Mouse (Mus musculus): Measurements from ENCODE around the gene Nrg4.
A peak's percentile ranks its signal among the peaks of the same experiment; 100 is the strongest.

Nrg4 gene

DNA sequence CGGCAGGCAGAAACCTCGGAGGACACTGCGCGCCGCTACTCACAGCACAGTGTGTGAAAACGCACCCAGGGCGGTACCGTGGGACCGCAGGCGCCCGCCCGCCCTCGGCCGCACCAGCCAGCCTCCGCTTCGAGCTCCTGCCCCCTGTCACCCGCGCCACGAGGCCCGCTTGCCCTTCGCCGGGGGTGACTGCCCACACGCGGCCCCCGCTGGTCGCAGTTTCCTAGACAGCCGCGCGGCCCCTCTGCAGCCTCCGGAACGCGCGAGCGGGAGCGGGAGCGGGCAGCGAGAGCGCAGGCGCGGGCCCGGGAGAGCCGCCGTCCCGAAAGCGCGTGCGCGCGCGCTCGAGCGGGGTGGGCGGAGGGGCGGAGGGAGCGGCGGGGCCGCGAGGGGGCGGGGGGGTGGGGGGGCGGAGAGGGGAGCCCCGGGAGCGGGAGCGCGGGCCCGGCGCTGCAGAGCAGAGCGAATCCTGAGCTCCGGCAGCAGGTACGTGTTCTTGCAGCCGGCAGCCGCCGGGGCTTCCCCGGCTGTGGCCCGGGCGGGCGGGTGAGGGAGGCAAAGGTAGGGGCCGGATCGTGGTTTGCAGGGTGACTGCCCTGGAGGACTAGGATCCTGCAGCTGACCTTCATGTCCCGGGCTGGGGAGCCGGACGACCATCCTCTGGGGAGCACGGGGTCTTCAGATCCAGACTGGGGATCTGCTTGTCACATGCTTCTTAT lies at the start of gene Nrg4, which contains the start of gene Tmem266:
TSS of gene Nrg4 (minus strand) at position 330 of the 719 bp plus-strand sequence.
TSS of gene Tmem266 (plus strand) at position 399 of the 719 bp plus-strand sequence.
- peak; percentile 49 to 62 for DNase-seq (ENCODE audit: low spot score in 2 of 2)

GRCm38 (mm10) chr9:55371908-55372307 lies 45.3 kb upstream of the Nrg4 start:
- DNase-seq (ENCODE audit: low spot score in 2 of 2) = no peak

- DNase-seq (ENCODE audit: low spot score in 2 of 2) = no peak
Measured at GRCm38 (mm10) chr9:55368011-55368410, 41.4 kb upstream of the Nrg4 start.

DNA sequence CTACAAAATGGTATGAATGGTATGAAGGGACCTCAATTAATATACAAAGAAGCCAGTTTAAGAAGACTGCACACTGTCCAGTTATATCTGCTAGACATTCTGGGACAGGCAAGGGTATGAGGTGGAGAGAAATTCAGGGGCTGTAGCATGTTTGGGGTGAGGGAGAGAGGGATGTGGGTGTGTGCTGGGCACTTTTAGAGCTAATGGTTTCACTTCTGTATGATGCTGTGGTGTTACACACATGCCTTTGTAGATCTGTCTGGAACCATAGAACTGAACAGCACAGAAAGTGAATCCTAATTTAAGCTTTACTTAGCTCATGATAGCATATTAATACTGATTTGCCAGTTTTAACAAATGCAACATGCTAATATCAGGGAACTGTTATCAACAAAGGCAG lies 37.1 kb upstream of the Nrg4 start:
- DNase-seq (ENCODE audit: low spot score in 2 of 2) = no peak

DNA sequence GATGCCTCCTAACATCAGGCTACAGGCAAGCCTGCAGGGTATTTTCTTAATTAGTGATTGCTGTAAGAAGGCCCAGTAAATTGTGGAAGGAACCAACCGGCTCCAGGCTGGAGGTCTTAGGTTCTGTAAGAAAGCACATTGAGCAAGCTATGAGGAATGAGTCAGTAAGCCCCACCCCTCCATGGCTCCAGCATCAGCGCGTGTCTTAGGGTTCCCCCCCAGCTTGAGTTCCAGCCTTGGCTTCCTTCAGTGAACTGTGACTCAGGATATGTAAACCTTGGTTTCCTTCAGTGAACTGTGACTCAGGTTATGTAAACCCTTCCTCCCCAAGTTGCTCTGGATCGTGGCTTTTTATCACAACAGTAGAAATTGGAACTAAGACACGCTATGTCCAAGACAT lies 35.3 kb upstream of the Nrg4 start:
- no peak for DNase-seq (ENCODE audit: low spot score in 2 of 2)

DNA sequence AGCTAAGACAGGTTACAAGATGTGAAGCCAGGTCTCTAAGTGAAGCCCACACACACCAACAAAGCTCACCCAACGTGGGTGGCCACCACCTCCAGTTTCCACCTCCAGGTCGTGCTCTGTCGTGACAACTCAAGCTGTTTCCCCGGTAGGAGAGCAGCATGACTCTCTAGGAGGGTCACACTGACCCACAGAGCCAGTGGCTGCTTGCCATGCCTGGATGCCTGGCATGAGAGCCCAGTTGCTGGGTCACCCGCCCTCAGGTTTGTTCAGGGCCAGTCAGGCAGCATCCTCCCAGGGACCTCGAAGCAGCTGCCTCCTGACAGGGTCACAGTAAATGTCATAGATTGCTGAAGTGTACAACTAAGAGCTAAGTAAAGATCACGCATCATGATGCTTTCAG lies 34.2 kb upstream of the Nrg4 start:
- no peak for DNase-seq (ENCODE audit: low spot score in 2 of 2)

- no peak for DNase-seq (ENCODE audit: low spot score in 2 of 2)
Measured at GRCm38 (mm10) chr9:55360372-55360771, 33.7 kb upstream of the Nrg4 start.

DNA sequence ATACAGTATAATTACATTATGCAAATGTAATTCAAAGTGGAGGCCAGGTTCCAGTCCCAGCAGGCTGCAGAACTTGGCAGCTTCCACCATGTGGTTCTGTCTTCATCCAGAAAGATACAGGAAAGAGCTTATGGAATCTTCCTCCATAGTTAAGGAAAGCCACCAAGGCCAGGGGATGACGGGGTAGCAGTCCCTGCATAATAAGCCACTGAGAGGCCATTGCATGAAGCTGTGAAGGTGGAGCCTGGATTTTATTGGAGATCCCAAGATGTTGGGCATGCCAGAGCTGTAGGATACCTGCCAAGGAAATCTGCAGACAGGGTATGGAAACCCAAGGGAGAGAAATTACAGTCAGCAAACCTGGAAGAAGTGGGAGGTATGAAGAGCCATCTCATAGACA lies 30.5 kb upstream of the Nrg4 start:
- no peak for DNase-seq (ENCODE audit: low spot score in 2 of 2)

GRCm38 (mm10) chr9:55355270-55355834 lies 28.7 kb upstream of the Nrg4 start:
- DNase-seq (ENCODE audit: low spot score in 2 of 2) = no peak

DNA sequence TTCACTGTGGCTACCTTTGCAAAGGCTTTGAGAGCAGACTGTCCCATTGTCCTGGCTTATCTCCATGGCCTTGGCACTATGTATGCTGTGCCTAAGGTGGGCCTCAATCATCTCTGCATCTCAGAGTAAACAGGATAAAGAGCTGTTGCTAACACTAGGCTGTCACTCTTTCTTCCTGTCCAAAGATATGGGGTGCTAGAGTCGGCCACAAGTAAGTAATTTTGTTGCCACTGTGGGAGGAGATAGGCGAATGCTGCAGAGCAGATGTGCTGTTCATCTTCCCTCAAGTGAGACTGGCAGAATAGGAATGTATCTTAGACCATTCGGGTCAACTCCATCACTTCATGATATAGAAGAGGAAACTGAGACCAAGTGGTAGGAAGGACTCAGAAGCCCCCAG lies 28.0 kb upstream of the Nrg4 start:
- DNase-seq (ENCODE audit: low spot score in 2 of 2) = no peak

GRCm38 (mm10) chr9:55348664-55349063 lies 22.0 kb upstream of the Nrg4 start:
- DNase-seq (ENCODE audit: low spot score in 2 of 2) = no peak

DNA sequence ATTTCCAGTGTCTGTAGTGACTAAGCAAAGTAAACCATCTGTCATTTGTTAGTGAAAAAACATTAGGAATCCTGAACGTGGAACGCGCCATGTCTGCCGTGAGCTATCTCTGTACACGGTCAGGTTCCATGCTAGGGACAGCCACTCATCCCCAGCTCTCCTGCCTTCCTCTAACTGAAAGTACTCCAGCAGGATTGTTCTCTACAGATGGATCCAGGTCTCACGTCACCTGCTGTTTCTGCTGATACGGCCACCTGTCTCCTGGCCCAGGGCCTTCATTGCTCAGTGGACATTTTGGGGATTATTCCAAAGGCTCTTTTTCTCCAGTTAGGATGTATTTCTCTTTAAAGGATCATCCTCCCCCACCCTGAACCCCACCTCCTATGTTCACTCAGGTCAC lies 18.7 kb upstream of the Nrg4 start:
- no peak for DNase-seq (ENCODE audit: low spot score in 2 of 2)

GRCm38 (mm10) chr9:55344165-55344564 lies 17.5 kb upstream of the Nrg4 start:
- no peak for DNase-seq (ENCODE audit: low spot score in 2 of 2)

GRCm38 (mm10) chr9:55332949-55333348 lies 6.3 kb upstream of the Nrg4 start:
- DNase-seq (ENCODE audit: low spot score in 2 of 2) = no peak

- DNase-seq (ENCODE audit: low spot score in 2 of 2) = no peak
Measured at GRCm38 (mm10) chr9:55332476-55332875, 5.8 kb upstream of the Nrg4 start.

GRCm38 (mm10) chr9:55329401-55329800 lies 2.8 kb upstream of the Nrg4 start:
- DNase-seq (ENCODE audit: low spot score in 2 of 2) = no peak

DNA sequence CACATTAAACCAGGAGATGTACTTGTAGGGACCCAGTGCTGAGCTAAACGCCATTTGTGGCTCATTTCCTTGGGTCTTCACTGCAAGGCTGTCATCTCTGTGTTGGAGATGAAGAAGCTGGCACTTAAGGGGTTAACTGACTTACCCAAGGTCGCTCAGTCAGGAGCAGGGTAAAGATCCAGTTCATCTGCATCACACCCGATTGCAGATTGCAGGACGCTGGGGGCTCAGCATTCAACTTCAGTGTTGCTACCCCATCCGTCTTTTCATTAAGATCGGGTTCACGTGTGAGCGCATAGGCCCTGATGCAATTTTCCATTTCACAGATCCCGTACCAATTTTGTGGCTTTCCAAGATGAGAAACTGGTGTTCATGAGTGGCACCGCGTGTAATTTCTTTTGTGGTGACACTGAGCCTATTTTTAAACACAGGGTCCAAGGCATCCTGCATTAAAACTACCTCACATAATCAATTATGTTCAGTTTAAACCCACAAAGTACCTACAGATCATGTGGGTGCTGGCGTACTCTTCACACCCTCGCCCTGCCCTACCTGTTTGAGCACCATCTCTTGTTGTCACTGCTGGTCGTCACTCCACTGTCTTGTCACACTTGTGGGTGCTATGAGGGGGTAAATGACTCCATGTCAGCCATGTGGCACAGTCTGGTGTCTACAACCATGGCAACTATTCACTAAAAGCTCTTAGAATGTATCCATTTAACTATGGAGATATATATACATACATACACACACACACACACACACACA lies 1.7 kb upstream of the Nrg4 start:
- no peak for DNase-seq (ENCODE audit: low spot score in 2 of 2)

DNA sequence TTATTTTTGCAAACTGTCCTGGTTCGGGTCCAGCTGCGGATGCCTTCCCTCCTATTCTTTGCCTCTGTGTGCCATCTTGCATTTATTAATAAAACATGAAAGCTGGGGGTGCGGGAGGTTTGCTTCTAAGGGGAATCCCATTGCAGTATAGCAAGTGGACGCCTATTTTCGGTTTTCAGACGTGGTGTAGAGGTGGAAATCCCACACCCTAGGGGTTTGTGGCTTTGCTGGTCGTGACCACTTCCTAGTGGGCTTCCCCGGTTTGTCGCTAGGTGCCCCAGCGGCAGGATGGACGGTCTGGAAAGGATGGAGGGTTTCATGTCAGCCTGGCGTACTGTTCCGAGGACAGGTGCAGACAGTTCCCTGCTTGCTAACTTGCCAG lies 581 bp upstream of the Nrg4 start:
- DNase-seq (ENCODE audit: low spot score in 2 of 2) = no peak

DNA sequence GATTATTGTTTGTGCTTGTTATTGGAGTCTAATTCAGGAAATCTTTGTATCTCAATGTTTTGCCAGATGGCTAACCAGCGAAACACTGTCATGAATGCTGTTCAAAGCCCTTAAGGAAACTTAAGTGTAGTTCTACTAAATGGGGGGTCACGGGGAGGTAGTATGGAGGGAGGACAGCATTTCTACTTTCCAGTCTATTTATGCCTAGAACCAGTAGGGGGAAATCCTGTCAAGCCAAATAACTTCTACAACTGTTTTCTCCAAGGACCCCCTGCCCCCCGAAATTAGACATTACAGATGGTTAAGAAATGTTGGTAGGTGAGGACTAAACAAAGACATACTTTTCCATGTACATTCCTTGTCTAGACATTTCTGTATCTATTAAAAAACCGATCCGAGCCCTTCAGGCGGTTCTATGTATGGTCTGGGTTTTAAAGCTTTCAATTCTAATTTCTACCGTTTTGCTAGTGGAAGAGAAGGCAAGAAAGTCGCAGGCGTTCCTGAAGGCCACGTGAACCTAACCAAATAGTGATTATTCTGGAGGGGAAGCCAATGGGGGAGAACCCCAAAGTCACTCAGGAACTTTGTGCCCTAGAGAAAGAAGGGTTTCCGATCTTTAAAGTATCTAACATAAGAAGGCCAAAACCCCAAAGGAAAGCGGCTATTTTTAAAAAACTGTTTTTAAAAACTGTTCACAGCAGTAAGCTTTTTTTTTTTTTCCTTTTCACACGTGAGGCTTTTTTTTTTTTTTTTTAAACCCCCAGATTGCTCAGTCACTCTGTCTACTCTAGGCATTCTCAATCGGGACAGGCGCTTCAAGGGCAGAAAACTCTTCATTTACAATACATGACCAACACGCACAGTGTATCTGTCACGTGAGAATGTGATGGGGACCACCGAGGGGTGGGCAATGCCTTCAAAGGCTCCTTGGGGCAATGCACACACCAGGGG lies 805 bp downstream of the Nrg4 start:
- DNase-seq (ENCODE audit: low spot score in 2 of 2) = no peak

- DNase-seq (ENCODE audit: low spot score in 2 of 2) = no peak
Measured at GRCm38 (mm10) chr9:55325061-55325460, 1.6 kb downstream of the Nrg4 start.

- no peak for DNase-seq (ENCODE audit: low spot score in 2 of 2)
Measured at GRCm38 (mm10) chr9:55324516-55324915, 2.1 kb downstream of the Nrg4 start.

- DNase-seq (ENCODE audit: low spot score in 2 of 2) = no peak
Measured at GRCm38 (mm10) chr9:55324085-55324484, 2.6 kb downstream of the Nrg4 start.

Data from frontal cortex, postnatal 25 days (tissue).